Mouse (Mus musculus) hindbrain, embryonic 16.5 days (tissue): ENCODE results near the gene Clic5. TPM values are rescaled to one million over a fixed set of nuclear protein-coding genes. Genes with fewer than 3 reads are reported as not detected.

Source experiments
- ATAC-seq: fragments of 200-750 bp; cut with Nextera tagmentation; 2 replicates; pipeline ENCODE4 v1.8.0; 2017; ENCODE audit warnings: moderate TSS enrichment, moderate library complexity
- H3K27ac ChIP-seq: fragments of 300-500 bp; sonication (generic); 2 replicates; pipeline ENCODE4 v1.5.1; 2014; ENCODE audit warnings: low read depth, mild to moderate bottlenecking, control low read depth, low read length, moderate library complexity
- H3K27me3 ChIP-seq: fragments of 300-500 bp; sonication (generic); replicated peaks from 2 replicates; pipeline ENCODE4 v1.6.1; 2014; ENCODE audit warnings: low read length; ENCODE audit not compliant: control insufficient read depth, insufficient read depth
- H3K36me3 ChIP-seq: fragments of 300-500 bp; sonication (generic); 2 replicates; pipeline ENCODE4 v1.6.1; 2014; ENCODE audit warnings: mild to moderate bottlenecking, low read length, moderate library complexity, mixed read lengths; ENCODE audit not compliant: control insufficient read depth, insufficient read depth
- H3K4me1 ChIP-seq: fragments of 300-500 bp; sonication (generic); 2 replicates; pipeline ENCODE4 v1.6.1; 2014; ENCODE audit warnings: low read depth, low read length; ENCODE audit not compliant: control insufficient read depth, insufficient read depth
- H3K4me2 ChIP-seq: fragments of 300-500 bp; sonication (generic); 2 replicates; pipeline ENCODE4 v1.6.1; 2014; ENCODE audit warnings: mild to moderate bottlenecking, low read length, control low read depth, moderate library complexity
- H3K4me3 ChIP-seq: fragments of 300-500 bp; sonication (generic); 2 replicates; pipeline ENCODE4 v1.5.1; 2014; ENCODE audit warnings: mild to moderate bottlenecking, low read length, control low read depth, moderate library complexity
- H3K9ac ChIP-seq: fragments of 300-500 bp; sonication (generic); 2 replicates; pipeline ENCODE4 v1.6.1; 2014; ENCODE audit warnings: low read depth, mild to moderate bottlenecking, control low read depth, low read length, moderate library complexity
- H3K9me3 ChIP-seq: fragments of 300-500 bp; sonication (generic); 2 replicates; pipeline ENCODE4 v1.6.1; 2014; ENCODE audit warnings: mild to moderate bottlenecking, low read length, moderate library complexity; ENCODE audit not compliant: control insufficient read depth
- WGBS: fragments of 180-500 bp; shearing (Covaris S2); extraction: QIAGEN DNeasy Blood & Tissue Kit; methylation state at CpG from one replicate; pipeline ENCODE4 v1.1.7; 2014; 5-methylcytosine and 5-hydroxymethylcytosine counted together
- polyA plus RNA-seq: library from polyadenylated mRNA; unstranded; fragments of >200 nt; fragmentation: Nextera tagmentation; extraction: Ambion mirVana; gene quantifications from 2 replicates; pipeline ENCODE4 v1.2.1, GENCODE M21; 2015

Clic5 gene
- polyA plus RNA-seq, 1 experiment from 2014 or later: 0.43 TPM

DNA sequence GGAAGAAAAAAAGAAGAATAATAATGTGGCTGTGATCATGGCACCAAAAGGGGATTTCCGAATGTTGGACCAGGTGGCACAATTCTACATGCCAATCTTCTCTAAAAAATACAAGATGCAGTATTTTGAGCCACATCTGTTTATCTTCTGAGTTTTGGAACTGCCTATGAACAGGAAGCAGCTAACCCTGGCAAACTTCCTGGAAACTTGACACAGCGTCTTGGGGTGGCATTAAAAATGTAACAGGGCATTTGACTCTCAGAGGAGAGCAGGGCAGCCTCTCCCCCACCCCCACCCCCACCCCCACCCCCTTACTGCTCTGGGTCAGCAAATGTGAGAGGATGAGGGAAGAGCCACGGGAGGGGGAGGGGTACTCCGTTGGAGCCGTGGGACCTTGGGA is 25.9 kb upstream of the Clic5 start:
- WGBS: 48% methylated on average over 5 of the region's 5 CpGs
- no peak for ATAC-seq
- H3K9ac ChIP-seq: no peak overlapping the region
- no peaks in the 10 kb centered on the region for H3K36me3 ChIP-seq
- H3K4me3 ChIP-seq: no peak overlapping the region
- no peaks in the 10 kb centered on the region for H3K9me3 ChIP-seq
- H3K27ac ChIP-seq: no peak overlapping the region
- no peaks in the 10 kb centered on the region for H3K4me1 ChIP-seq
- no peaks in the 10 kb centered on the region for H3K27me3 ChIP-seq
- H3K4me2 ChIP-seq: no peak overlapping the region

GRCm38 (mm10) chr17:44162935-44163334 is 25.4 kb upstream of the Clic5 start:
- Histone ChIP-seq H3K4me2 (no peak overlapping the region), H3K27me3 (no peaks in the 10 kb centered on the region), H3K4me3 (no peak overlapping the region), H3K36me3 (no peaks in the 10 kb centered on the region), H3K4me1 (no peaks in the 10 kb centered on the region), H3K9me3 (no peaks in the 10 kb centered on the region), H3K27ac (no peak overlapping the region), H3K9ac (no peak overlapping the region)
- 73% methylated on average over 5 of the region's 5 CpGs for WGBS
- ATAC-seq: no peak

- H3K4me2 ChIP-seq: no peak overlapping the region
- 87% methylated on average over 11 of the region's 11 CpGs for WGBS
These were observed 22.5 kb upstream of the Clic5 start for GRCm38 (mm10) chr17:44165730-44166347.

DNA sequence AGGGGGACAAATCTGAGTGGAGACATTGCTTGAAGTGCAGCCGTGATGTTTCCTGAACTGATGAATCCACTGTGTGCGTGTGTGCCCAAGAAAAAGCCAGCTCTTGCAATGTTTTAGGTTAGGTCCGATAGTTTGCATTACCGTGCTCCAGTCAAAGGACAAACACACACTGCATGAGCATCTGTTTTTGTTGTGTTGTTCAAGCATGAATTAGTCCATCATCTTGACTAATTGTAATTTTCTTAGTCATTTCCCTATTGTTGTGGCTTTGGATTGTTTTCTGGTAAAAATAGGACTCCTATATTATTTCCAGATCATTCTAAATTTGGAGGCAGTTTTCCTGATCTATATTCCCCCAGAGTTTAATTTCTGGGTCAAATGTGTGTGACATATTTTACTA is 18.7 kb upstream of the Clic5 start:
- no peak for ATAC-seq
- 89% methylated on average over 4 of the region's 4 CpGs for WGBS
- Histone ChIP-seq H3K27me3 (no peaks in the 10 kb centered on the region), H3K4me3 (no peak overlapping the region), H3K27ac (no peak overlapping the region), H3K36me3 (no peaks in the 10 kb centered on the region), H3K4me2 (no peak overlapping the region), H3K9ac (no peak overlapping the region), H3K4me1 (no peaks in the 10 kb centered on the region), H3K9me3 (no peaks in the 10 kb centered on the region)

More at GRCm38 (mm10) chr17:44165730-44166347, 22.5 kb upstream of the Clic5 start:
- Histone ChIP-seq H3K4me1 (no peaks in the 10 kb centered on the region), H3K27me3 (no peaks in the 10 kb centered on the region), H3K4me3 (no peak overlapping the region), H3K27ac (no peak overlapping the region), H3K9ac (no peak overlapping the region), H3K9me3 (no peaks in the 10 kb centered on the region), H3K36me3 (no peaks in the 10 kb centered on the region)
- no peak for ATAC-seq

DNA sequence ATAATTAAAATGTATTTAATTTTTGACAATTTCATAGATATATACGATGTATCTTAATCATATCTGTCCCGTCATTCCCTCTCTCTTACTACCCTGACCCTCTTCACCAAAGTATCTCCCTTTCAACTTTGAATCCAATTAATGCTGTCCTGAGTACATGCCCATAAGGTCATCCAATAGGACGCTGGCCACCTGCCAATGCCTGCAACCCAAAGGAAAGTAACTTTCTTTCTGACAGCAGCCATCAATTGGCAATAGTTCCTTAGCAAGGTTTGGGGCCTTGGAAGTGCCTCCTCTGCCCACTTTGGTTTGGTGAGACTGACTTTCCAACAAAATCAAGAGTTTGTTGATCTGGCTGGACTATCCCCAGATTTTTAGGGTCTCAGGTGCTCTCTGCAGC is 18.1 kb upstream of the Clic5 start:
- Histone ChIP-seq H3K4me3 (no peak overlapping the region), H3K4me1 (no peaks in the 10 kb centered on the region), H3K27me3 (no peaks in the 10 kb centered on the region), H3K9ac (no peak overlapping the region), H3K4me2 (no peak overlapping the region), H3K9me3 (no peaks in the 10 kb centered on the region), H3K36me3 (no peaks in the 10 kb centered on the region), H3K27ac (no peak overlapping the region)
- 92% methylated on average over 3 of the region's 3 CpGs for WGBS
- ATAC-seq: no peak

DNA sequence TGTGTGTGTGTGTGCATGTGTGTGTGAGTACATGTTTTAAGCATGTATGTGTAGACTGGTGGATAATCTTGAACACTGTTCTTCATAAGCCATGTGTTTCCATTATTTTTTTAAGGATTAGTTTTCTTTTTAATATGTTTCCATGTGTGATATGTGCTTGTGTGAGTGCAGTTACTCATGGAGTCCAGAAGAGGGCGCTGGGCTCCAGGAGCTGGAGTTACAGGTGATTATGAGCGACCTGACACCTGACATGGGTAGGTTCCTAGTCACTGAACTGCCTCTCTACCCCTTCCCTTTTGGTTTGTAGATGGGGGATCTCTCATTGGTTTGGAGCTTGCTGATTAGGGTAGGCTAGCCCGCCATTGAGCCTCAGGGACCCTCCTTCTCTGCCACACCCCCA is 16.5 kb upstream of the Clic5 start:
- H3K36me3 ChIP-seq: no peaks in the 10 kb centered on the region
- no peak overlapping the region for H3K4me2 ChIP-seq
- H3K27ac ChIP-seq: no peak overlapping the region
- no peak overlapping the region for H3K4me3 ChIP-seq
- no peaks in the 10 kb centered on the region for H3K9me3 ChIP-seq
- ATAC-seq: no peak
- H3K27me3 ChIP-seq: no peaks in the 10 kb centered on the region
- H3K9ac ChIP-seq: no peak overlapping the region
- no peaks in the 10 kb centered on the region for H3K4me1 ChIP-seq
- WGBS: 48% methylated on average over 3 of the region's 3 CpGs

GRCm38 (mm10) chr17:44173341-44173740 is 15.0 kb upstream of the Clic5 start:
- no peak for ATAC-seq
- WGBS: 81% methylated on average over 2 of the region's 2 CpGs
- Histone ChIP-seq H3K4me2 (no peak overlapping the region), H3K4me3 (no peak overlapping the region), H3K4me1 (no peaks in the 10 kb centered on the region), H3K27ac (no peak overlapping the region), H3K36me3 (no peaks in the 10 kb centered on the region), H3K9me3 (no peaks in the 10 kb centered on the region), H3K9ac (no peak overlapping the region), H3K27me3 (no peaks in the 10 kb centered on the region)

- WGBS: 78% methylated on average over 3 of the region's 3 CpGs
- no peak overlapping the region for H3K9ac ChIP-seq
These were observed 11.1 kb upstream of the Clic5 start for GRCm38 (mm10) chr17:44177291-44177690.

GRCm38 (mm10) chr17:44181346-44181745 is 7.0 kb upstream of the Clic5 start:
- H3K36me3 ChIP-seq: no peaks in the 10 kb centered on the region
- H3K27ac ChIP-seq: no peak overlapping the region
- no peak for ATAC-seq
- no peaks in the 10 kb centered on the region for H3K27me3 ChIP-seq
- no peak overlapping the region for H3K4me3 ChIP-seq
- no peaks in the 10 kb centered on the region for H3K4me1 ChIP-seq
- no peak overlapping the region for H3K9ac ChIP-seq
- WGBS: 61% methylated on average over 8 of the region's 8 CpGs
- H3K4me2 ChIP-seq: no peak overlapping the region
- no peaks in the 10 kb centered on the region for H3K9me3 ChIP-seq

More at GRCm38 (mm10) chr17:44177291-44177690, 11.1 kb upstream of the Clic5 start:
- Histone ChIP-seq H3K27me3 (no peaks in the 10 kb centered on the region), H3K4me3 (no peak overlapping the region), H3K4me1 (no peaks in the 10 kb centered on the region), H3K36me3 (no peaks in the 10 kb centered on the region), H3K9me3 (no peaks in the 10 kb centered on the region), H3K4me2 (no peak overlapping the region), H3K27ac (no peak overlapping the region)
- no peak for ATAC-seq

DNA sequence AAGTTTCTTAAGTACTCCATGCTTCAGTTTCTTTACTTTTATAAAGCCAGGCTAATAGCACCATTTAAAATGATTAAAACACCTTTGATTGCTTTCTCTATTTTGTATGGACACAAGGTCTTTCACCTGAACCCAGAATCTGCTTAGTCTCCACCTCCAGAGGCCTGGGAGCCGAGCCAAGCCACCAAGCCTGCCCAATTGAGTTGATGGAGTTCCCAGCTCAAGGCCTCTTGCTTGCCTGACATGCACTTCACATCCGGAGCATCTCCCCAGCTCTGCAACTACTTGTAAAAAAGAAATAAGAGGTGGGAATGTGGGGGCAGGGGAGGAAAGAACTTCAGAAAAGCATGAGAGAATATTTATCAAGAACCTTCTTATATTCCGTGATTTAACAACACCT is 1.5 kb upstream of the Clic5 start:
- 84% methylated on average over 3 of the region's 3 CpGs for WGBS
- Histone ChIP-seq H3K4me2 (no peak overlapping the region), H3K4me3 (no peak overlapping the region), H3K36me3 (no peaks in the 10 kb centered on the region), H3K9ac (no peak overlapping the region), H3K9me3 (no peaks in the 10 kb centered on the region), H3K27ac (no peak overlapping the region), H3K27me3 (no peaks in the 10 kb centered on the region; the same call in 1 of the 2 replicates), H3K4me1 (peaks cover 14% of the 10 kb centered on the region)
- no peak for ATAC-seq
